ENCODE assay signal across 15 mouse cellular contexts in genomic region chr12:25534620-25534950, GRCm38 (mm10).
DNase-seq lines count a peak whose midpoint lies in the region; ATAC-seq lines count a peak whose summit lies in the region.
"Had no signal": no experiment of that assay in that cellular context is flagged by ENCODE, and none has a peak within 500 bp of the region (broad histone marks: within the 10 kb centered on the region; RNA-seq: fewer than 3 reads in every experiment).

No protein-coding gene starts in this region.

- no peaks in the 10 kb centered on the region for H3K27me3 ChIP-seq in heart, embryonic 15.5 days
- no peaks in the 10 kb centered on the region for H3K27me3 ChIP-seq in embryonic facial prominence, embryonic 12.5 days
- H3K27me3 ChIP-seq in limb, embryonic 13.5 days: no peaks in the 10 kb centered on the region
- H3K27me3 ChIP-seq: forebrain, embryonic 15.5 days; liver, embryonic 15.5 days had no signal

- H3K4me2 ChIP-seq in heart, embryonic 15.5 days: no peak overlapping the region
- no peak overlapping the region for H3K4me2 ChIP-seq in embryonic facial prominence, embryonic 12.5 days (replicated peaks)
- H3K4me2 ChIP-seq in limb, embryonic 13.5 days (replicated peaks): 0 out of 2 replicates have a peak overlapping the region, but pooled peaks have one; percentile 9
- H3K4me2 ChIP-seq: forebrain, embryonic 15.5 days; liver, embryonic 15.5 days had no signal

- no peak for ATAC-seq in heart, embryonic 15.5 days (replicated peaks; ENCODE audit: insufficient number of reproducible peaks, insufficient read depth, low FRiP score, low read depth)
- no peak for ATAC-seq in embryonic facial prominence, embryonic 12.5 days (ENCODE audit: insufficient number of reproducible peaks, insufficient read depth, low FRiP score, low TSS enrichment)
- ATAC-seq in limb, embryonic 13.5 days (ENCODE audit: low FRiP score, low read depth): peak; percentile 42
- ATAC-seq: forebrain, embryonic 15.5 days had no signal

- H3K9me3 ChIP-seq in heart, embryonic 15.5 days (replicated peaks): no peaks in the 10 kb centered on the region
- no peaks in the 10 kb centered on the region for H3K9me3 ChIP-seq in embryonic facial prominence, embryonic 12.5 days
- H3K9me3 ChIP-seq in limb, embryonic 13.5 days: no peaks in the 10 kb centered on the region
- H3K9me3 ChIP-seq: forebrain, embryonic 15.5 days; liver, embryonic 15.5 days had no signal

- no peak overlapping the region for H3K4me3 ChIP-seq in heart, embryonic 15.5 days
- H3K4me3 ChIP-seq in embryonic facial prominence, embryonic 12.5 days: no peak overlapping the region
- H3K4me3 ChIP-seq in limb, embryonic 13.5 days: no peak overlapping the region
- H3K4me3 ChIP-seq: forebrain, embryonic 15.5 days; liver, embryonic 15.5 days had no signal

- DNase-seq in heart, adult 18-20 months: no peak
- DNase-seq in embryo, embryonic 10.5 days (ENCODE audit: low spot score): peak; percentile 41
- no peak for DNase-seq in right cerebral cortex, postnatal 10 days (ENCODE audit: low spot score in 2 of 2)
- no peak for DNase-seq in ovary, adult 18-20 months (ENCODE audit: low spot score)
- DNase-seq: adrenal gland, postnatal 14 days; cerebellum, adult 9-10 months; midbrain, embryonic 14.5 days; right cerebral cortex, postnatal 4 days; thymus, postnatal 14 days had no signal

- peaks cover 16% of the 10 kb centered on the region; the same call in 1 of the 2 replicates for H3K4me1 ChIP-seq in heart, embryonic 15.5 days (replicated peaks)
- peaks cover 25% of the 10 kb centered on the region for H3K4me1 ChIP-seq in embryonic facial prominence, embryonic 12.5 days
- H3K4me1 ChIP-seq in limb, embryonic 13.5 days: peaks cover 39% of the 10 kb centered on the region
- H3K4me1 ChIP-seq: forebrain, embryonic 15.5 days; liver, embryonic 15.5 days had no signal

- 0 out of 2 replicates have a peak overlapping the region, but pooled peaks have one; percentile 6 for H3K27ac ChIP-seq in heart, embryonic 15.5 days
- peak overlapping the region; percentile 78 for H3K27ac ChIP-seq in embryonic facial prominence, embryonic 12.5 days
- H3K27ac ChIP-seq in limb, embryonic 13.5 days: peak overlapping the region; percentile 75
- H3K27ac ChIP-seq: forebrain, embryonic 15.5 days; liver, embryonic 15.5 days had no signal

- no peaks in the 10 kb centered on the region for H3K36me3 ChIP-seq in heart, embryonic 15.5 days
- H3K36me3 ChIP-seq in embryonic facial prominence, embryonic 12.5 days: no peaks in the 10 kb centered on the region
- H3K36me3 ChIP-seq in limb, embryonic 13.5 days: no peaks in the 10 kb centered on the region
- H3K36me3 ChIP-seq: forebrain, embryonic 15.5 days; G1E; liver, embryonic 15.5 days had no signal

- 66% methylated on average over 5 of the region's 5 CpGs for WGBS in heart, embryonic 15.5 days
- WGBS in embryonic facial prominence, embryonic 12.5 days: 49% methylated on average over 5 of the region's 5 CpGs
- 9% methylated on average over 5 of the region's 5 CpGs for WGBS in limb, embryonic 13.5 days

- no peak overlapping the region for H3K9ac ChIP-seq in heart, embryonic 15.5 days
- no peak overlapping the region for H3K9ac ChIP-seq in embryonic facial prominence, embryonic 12.5 days
- H3K9ac ChIP-seq in limb, embryonic 13.5 days: no peak overlapping the region
- H3K9ac ChIP-seq: forebrain, embryonic 15.5 days; liver, embryonic 15.5 days had no signal

Comparison
In these comparisons a context has a peak if more than half of its experiments do, and no peak if none do; other contexts are left out.
1. H3K27ac ChIP-seq: peak in every context shown above with its lines; median percentile 78 in embryonic facial prominence, embryonic 12.5 days; 75 in limb, embryonic 13.5 days; 6 in heart, embryonic 15.5 days.